Mouse (Mus musculus) testis, adult 2 months (tissue): Measurements from ENCODE around the gene Ccdc9.

Experiments used
- CTCF ChIP-seq: fragments of 200-500 bp; IDR thresholded peaks from 2 replicates; pipeline ENCODE4 v1.5.1; 2012; ENCODE audit warnings: low read depth, mild to moderate bottlenecking, inconsistent platforms, low read length, moderate library complexity; ENCODE audit not compliant: control insufficient read depth, insufficient read depth, insufficient replicate concordance
- POLR2A ChIP-seq: fragments of 200-500 bp; IDR thresholded peaks from 2 replicates; pipeline ENCODE4 v1.6.1; 2012; ENCODE audit warnings: low read depth, mild to moderate bottlenecking, inconsistent platforms, low read length, moderate library complexity; ENCODE audit not compliant: control insufficient read depth

DNA sequence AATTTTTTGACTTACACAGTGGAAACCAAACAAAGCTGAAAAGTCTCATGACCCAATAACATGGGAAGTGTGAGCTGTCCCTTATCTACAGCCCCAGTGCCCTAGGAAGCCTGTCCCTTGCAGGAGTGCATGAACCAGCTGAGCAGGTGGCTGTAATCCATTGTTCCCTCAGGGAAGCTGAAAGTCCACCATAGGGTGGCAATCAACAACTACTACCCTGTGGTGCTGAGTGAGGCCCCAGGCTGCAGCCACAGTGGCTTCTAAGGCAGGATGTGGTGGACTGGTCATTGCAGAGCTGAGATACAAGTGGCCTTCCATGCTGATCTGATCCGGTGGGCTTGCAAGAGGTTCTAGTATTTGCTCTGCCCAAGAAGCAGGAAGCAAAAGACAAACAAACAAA lies 25.5 kb downstream of the Ccdc9 start:
- TF ChIP-seq CTCF, result no peak
- no peak for TF ChIP-seq POLR2A
